Mouse (Mus musculus): ENCODE measurements around the gene Vil1.
"Not testable (repeated sequence)": the region's sequence is repeated elsewhere in the genome, so short reads cannot be mapped to it uniquely, and the experiment has no call there.

Gene Vil1

GRCm38 (mm10) chr1:74387386-74387988, 21.7 kb upstream of the Vil1 start:
- no peak for DNase-seq (ENCODE audit: low spot score)

- DNase-seq (ENCODE audit: low spot score), result no peak
Measured at GRCm38 (mm10) chr1:74388398-74388920, 20.7 kb upstream of the Vil1 start.

- DNase-seq (ENCODE audit: low spot score), result no peak
Measured at GRCm38 (mm10) chr1:74389831-74390286, 19.3 kb upstream of the Vil1 start.

- DNase-seq (ENCODE audit: low spot score), result no peak
Measured at GRCm38 (mm10) chr1:74390287-74390906, 18.8 kb upstream of the Vil1 start.

- peak; percentile 93 for DNase-seq (ENCODE audit: low spot score)
Measured at GRCm38 (mm10) chr1:74390924-74391748, 18.0 kb upstream of the Vil1 start, which contains the start of gene Ctdsp1. Gene Ctdsp1 (plus strand): TSS chr1:74391509.

- DNase-seq (ENCODE audit: low spot score), result peak; percentile 49
Measured at GRCm38 (mm10) chr1:74391844-74392441, 17.2 kb upstream of the Vil1 start.

GRCm38 (mm10) chr1:74392446-74392994, 16.7 kb upstream of the Vil1 start:
- DNase-seq (ENCODE audit: low spot score), result no peak

GRCm38 (mm10) chr1:74393010-74393409, 16.2 kb upstream of the Vil1 start:
- no peak for DNase-seq (ENCODE audit: low spot score)

GRCm38 (mm10) chr1:74393697-74394096, 15.5 kb upstream of the Vil1 start:
- no peak for DNase-seq (ENCODE audit: low spot score)

GRCm38 (mm10) chr1:74394311-74394710, 14.9 kb upstream of the Vil1 start:
- no peak for DNase-seq (ENCODE audit: low spot score)

- no peak for DNase-seq (ENCODE audit: low spot score)
Measured at GRCm38 (mm10) chr1:74394858-74395257, 14.3 kb upstream of the Vil1 start.

GRCm38 (mm10) chr1:74395290-74395689, 13.9 kb upstream of the Vil1 start:
- no peak for DNase-seq (ENCODE audit: low spot score)

- DNase-seq (ENCODE audit: low spot score), result not testable (repeated sequence)
Measured at GRCm38 (mm10) chr1:74396456-74397222, 12.5 kb upstream of the Vil1 start.

- DNase-seq (ENCODE audit: low spot score), result peak; percentile 95
Measured at GRCm38 (mm10) chr1:74397268-74397918, 11.8 kb upstream of the Vil1 start.

GRCm38 (mm10) chr1:74397919-74398451, 11.2 kb upstream of the Vil1 start:
- DNase-seq (ENCODE audit: low spot score), result no peak

- no peak for DNase-seq (ENCODE audit: low spot score)
Measured at GRCm38 (mm10) chr1:74400531-74400930, 8.6 kb upstream of the Vil1 start.

GRCm38 (mm10) chr1:74401015-74401702, 8.0 kb upstream of the Vil1 start:
- no peak for DNase-seq (ENCODE audit: low spot score)

- DNase-seq (ENCODE audit: low spot score), result no peak
Measured at GRCm38 (mm10) chr1:74404206-74404605, 5.0 kb upstream of the Vil1 start.

GRCm38 (mm10) chr1:74411753-74412325, 2.7 kb downstream of the Vil1 start:
- no peak for DNase-seq (ENCODE audit: low spot score)
